Mouse (Mus musculus) CD4-positive, CD25-positive, alpha-beta regulatory T cell (primary cell): ENCODE results near the gene Gm45062. TPM values are rescaled to one million over a fixed set of nuclear protein-coding genes. Genes with fewer than 3 reads are reported as not detected.

Experiments
- polyA plus RNA-seq: library from polyadenylated mRNA; unstranded; fragments of 100-300 nt; shearing (Covaris generic); gene quantifications from one replicate; pipeline ENCODE4 v1.2.1, GENCODE M21; 2017

Gm45062 gene
- not detected for polyA plus RNA-seq

DNA sequence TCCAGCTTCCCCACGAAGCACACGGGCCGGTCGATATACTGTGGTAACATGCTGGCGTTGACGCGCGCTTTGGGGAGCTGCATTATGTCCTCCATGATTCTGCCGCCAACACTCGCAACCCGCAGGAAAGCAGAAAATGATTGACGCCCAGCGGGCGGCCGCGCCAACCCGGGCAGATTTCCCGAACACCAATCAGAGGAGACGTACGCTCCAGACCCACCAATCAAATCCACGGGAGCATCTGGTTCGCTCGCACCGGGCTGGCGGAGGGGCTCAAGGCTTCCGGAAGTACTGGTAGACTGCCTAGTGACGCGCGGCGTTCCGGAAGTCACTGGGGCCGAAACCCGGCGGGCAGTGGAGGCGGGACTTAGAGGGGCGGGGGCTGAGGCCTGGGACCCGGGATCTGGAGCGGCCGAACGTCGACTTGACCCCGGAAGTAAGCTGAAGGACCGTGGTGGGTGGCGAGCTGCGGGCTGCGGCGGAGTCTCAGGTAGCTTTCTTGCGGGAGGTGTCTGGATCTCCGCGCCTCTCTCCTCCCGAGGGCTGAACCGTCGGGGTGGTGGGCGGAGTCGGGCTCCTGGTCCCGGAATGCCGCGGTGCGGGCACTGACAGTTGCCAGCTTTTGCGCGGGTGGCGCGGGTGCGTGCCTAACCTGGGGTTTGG lies at the start of gene Gm45062, which contains the start of the genes Rpa3 and Umad1:
TSS of gene Gm45062 (plus strand) at position 447 of the 663 bp plus-strand sequence.
TSS of gene Rpa3 (minus strand) at position 170 of the 663 bp plus-strand sequence.
TSS of gene Umad1 (plus strand) at position 285 of the 663 bp plus-strand sequence.

GRCm38 (mm10) chr6:8509551-8509950 lies 250.3 kb downstream of the Gm45062 start, which contains the start of gene Glcci1:
Gene Glcci1 (plus strand): TSS chr6:8509600.

Other genes starting within 250 kb of the Gm45062 start
- gene Col28a1, start 66.8 kb upstream of the Gm45062 start, polyA plus RNA-seq = not detected
- 28.8 TPM for gene Mios, start 50.2 kb upstream of the Gm45062 start, polyA plus RNA-seq
- 80.3 TPM for gene Rpa3, start 277 bp upstream of the Gm45062 start, polyA plus RNA-seq
- 10.6 TPM for gene Umad1, start 162 bp upstream of the Gm45062 start, polyA plus RNA-seq